Mouse (Mus musculus) heart, postnatal 0 days (tissue): ENCODE measurements around the gene Stag3.

Source experiments
- CTCF ChIP-seq: IDR thresholded peaks from 2 replicates; pipeline ENCODE4 v1.5.1; 2016; ENCODE audit warnings: antibody characterized with exemption, control low read depth, low read depth
- EP300 ChIP-seq: IDR thresholded peaks from 2 replicates; pipeline ENCODE4 v1.6.1; 2016; ENCODE audit warnings: antibody characterized with exemption, low read depth

GRCm38 (mm10) chr5:138256966-138257584 is 23.0 kb upstream of the Stag3 start:
- TF ChIP-seq CTCF: no peak
- TF ChIP-seq EP300: no peak
